Mouse (Mus musculus) heart, embryonic 15.5 days (tissue): ENCODE measurements around the gene Pramef6. TPM values are rescaled to one million over a fixed set of nuclear protein-coding genes. Genes with fewer than 3 reads are reported as not detected.
"Not testable (repeated sequence)": the region's sequence is repeated elsewhere in the genome, so short reads cannot be mapped to it uniquely, and the experiment has no call there.

Experiments
- ATAC-seq: fragments of 200-750 bp; cut with Nextera tagmentation; replicated peaks from 2 replicates; pipeline ENCODE4 v1.8.0; 2017; ENCODE audit warnings: low read depth, moderate TSS enrichment; ENCODE audit not compliant: insufficient number of reproducible peaks, insufficient read depth, low FRiP score
- H3K27ac ChIP-seq: fragments of 300-500 bp; sonication (generic); 2 replicates; pipeline ENCODE4 v1.5.1; 2015; ENCODE audit warnings: mild to moderate bottlenecking, inconsistent platforms
- H3K27me3 ChIP-seq: fragments of 300-500 bp; sonication (generic); 2 replicates; pipeline ENCODE4 v1.6.1; 2015; ENCODE audit warnings: inconsistent platforms
- H3K36me3 ChIP-seq: fragments of 300-500 bp; sonication (generic); 2 replicates; pipeline ENCODE4 v1.6.1; 2015; ENCODE audit warnings: mild to moderate bottlenecking, inconsistent platforms
- H3K4me1 ChIP-seq: fragments of 300-500 bp; sonication (generic); replicated peaks from 2 replicates; pipeline ENCODE4 v1.6.1; 2015; ENCODE audit warnings: inconsistent platforms
- H3K4me2 ChIP-seq: fragments of 300-500 bp; sonication (generic); 2 replicates; pipeline ENCODE4 v1.6.1; 2015; ENCODE audit warnings: inconsistent platforms, mild to moderate bottlenecking, moderate library complexity
- H3K4me3 ChIP-seq: fragments of 300-500 bp; sonication (generic); 2 replicates; pipeline ENCODE4 v1.5.1; 2015; ENCODE audit warnings: mild to moderate bottlenecking, inconsistent platforms
- H3K9ac ChIP-seq: fragments of 300-500 bp; sonication (generic); 2 replicates; pipeline ENCODE4 v1.6.1; 2015; ENCODE audit warnings: mild to moderate bottlenecking, inconsistent platforms
- H3K9me3 ChIP-seq: fragments of 300-500 bp; sonication (generic); replicated peaks from 2 replicates; pipeline ENCODE4 v1.6.1; 2016; ENCODE audit warnings: inconsistent platforms
- WGBS: fragments of 180-500 bp; shearing (Covaris S2); methylation state at CpG from one replicate; pipeline ENCODE4 v1.1.7; 2015; ENCODE audit warnings: mixed read lengths; 5-methylcytosine and 5-hydroxymethylcytosine counted together
- polyA plus RNA-seq: library from polyadenylated mRNA; unstranded; fragments of >200 nt; fragmentation: Nextera tagmentation; extraction: Ambion mirVana; gene quantifications from 2 replicates; pipeline ENCODE4 v1.2.1, GENCODE M21; 2015

Gene Pramef6
- not detected in 2 replicates for polyA plus RNA-seq

DNA sequence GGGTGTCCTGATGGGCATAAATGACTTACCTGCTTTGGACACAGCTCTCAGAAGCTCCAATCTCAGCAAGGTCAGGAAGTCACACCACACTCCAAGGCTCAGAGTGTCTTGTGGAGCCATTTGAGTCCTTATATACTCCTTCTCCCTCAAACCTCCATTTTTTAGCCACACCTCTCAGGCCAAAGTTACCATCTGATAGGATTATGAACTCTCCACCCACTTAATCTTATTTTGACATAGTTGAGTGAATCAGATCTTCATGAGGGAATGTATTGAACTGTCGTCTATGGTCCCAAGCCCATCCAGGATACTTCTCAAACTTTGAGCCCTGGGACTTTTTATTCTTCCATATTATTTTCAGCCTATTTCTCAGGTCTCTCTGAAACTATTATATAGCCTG, at the start of gene Pramef6:
Gene Pramef6, minus strand, starts transcription at position 101 of the 400 bp plus-strand sequence.
- H3K36me3 ChIP-seq, H3K4me1 ChIP-seq, H3K4me2 ChIP-seq, ATAC-seq, H3K9ac ChIP-seq, H3K9me3 ChIP-seq, H3K27ac ChIP-seq, H3K4me3 ChIP-seq, H3K27me3 ChIP-seq: not testable (repeated sequence)
- WGBS, result 64% methylated on average over 1 of the region's 1 CpGs

DNA sequence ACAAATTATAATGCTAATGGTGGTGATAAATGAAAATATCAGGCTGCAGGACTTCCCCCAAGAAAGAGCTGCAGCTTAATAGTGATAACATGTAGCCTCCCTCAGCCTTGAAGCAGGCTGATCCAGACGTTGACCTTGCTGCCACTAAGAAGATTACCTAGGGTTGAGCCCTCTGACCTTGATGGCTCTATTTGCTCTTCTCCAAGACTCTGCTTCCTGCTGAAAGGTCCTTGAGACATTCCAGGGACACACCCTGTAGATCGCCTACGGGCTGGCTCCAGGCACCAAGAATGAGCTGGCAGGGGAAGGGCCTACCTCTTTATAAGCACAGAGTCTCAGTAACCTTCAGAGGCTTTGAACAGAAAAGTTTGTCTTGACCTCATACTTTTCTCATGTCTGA, 5.8 kb downstream of the Pramef6 start:
- 74% methylated on average over 3 of the region's 3 CpGs for WGBS
- not testable (repeated sequence) for H3K9me3 ChIP-seq, H3K27me3 ChIP-seq, H3K36me3 ChIP-seq, H3K4me2 ChIP-seq, H3K4me3 ChIP-seq, H3K27ac ChIP-seq, H3K9ac ChIP-seq, ATAC-seq, H3K4me1 ChIP-seq

DNA sequence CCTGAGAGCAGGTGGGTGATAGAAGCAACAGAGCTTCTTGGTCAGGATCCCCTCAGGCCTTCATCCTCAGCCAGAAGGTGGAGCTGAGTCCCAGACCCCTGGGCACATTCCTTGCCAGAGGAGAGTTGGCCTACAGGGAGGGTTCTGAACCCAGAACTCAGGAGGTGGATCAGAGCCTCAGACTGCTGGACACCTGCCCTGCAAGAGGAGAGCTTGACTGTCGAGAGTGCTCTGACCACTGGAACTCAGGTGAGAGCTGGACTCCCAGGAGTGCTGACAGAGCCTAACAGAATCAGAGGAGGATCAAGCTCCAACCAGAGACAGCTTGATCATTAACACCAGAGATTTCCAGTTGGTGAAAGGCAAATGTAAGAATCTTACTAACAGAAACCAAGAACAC, 17.8 kb downstream of the Pramef6 start:
- not testable (repeated sequence) for H3K9me3 ChIP-seq, H3K27ac ChIP-seq, H3K4me1 ChIP-seq, ATAC-seq, H3K9ac ChIP-seq, H3K4me2 ChIP-seq, H3K4me3 ChIP-seq, H3K27me3 ChIP-seq, H3K36me3 ChIP-seq
- WGBS, result 66% methylated on average over 1 of the region's 1 CpGs

DNA sequence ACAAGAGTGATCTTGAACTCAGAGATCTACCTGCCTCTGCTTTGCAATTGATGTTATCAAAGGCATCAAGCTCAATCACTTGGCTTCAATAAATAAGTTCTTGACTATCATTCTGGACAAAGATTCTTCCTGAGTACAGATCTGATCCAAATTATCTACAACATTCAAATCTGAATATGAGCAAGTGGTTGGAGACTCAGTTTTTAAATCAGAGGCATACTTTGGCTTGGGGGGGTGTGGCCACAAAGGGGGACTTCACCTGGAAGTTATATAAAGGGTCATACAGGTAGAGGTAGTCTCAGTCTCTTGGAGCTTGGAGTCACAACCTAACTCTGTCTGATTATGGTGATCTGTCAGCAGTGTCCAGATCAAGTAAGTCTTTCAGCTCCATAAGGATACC, 54.0 kb downstream of the Pramef6 start, which contains the start of gene Gm13103:
Gene Gm13103, plus strand, starts transcription at position 301 of the 400 bp plus-strand sequence.
- not testable (repeated sequence) for H3K9me3 ChIP-seq, H3K4me2 ChIP-seq, ATAC-seq, H3K27ac ChIP-seq, H3K4me3 ChIP-seq, H3K9ac ChIP-seq, H3K27me3 ChIP-seq, H3K4me1 ChIP-seq, H3K36me3 ChIP-seq

Other genes starting within 250 kb of the Pramef6 start
- not detected in 2 replicates for gene Gm13088, start 243.1 kb downstream of the Pramef6 start, polyA plus RNA-seq
- gene Gm13089, start 197.7 kb downstream of the Pramef6 start, polyA plus RNA-seq, result not detected in 2 replicates
- gene Gm13078, start 180.9 kb downstream of the Pramef6 start, polyA plus RNA-seq, result not detected in 2 replicates
- gene Gm13023, start 111.0 kb downstream of the Pramef6 start, polyA plus RNA-seq, result not detected in 2 replicates
- gene Gm13084, start 84.3 kb downstream of the Pramef6 start, polyA plus RNA-seq, result not detected in 2 replicates
- not detected in 2 replicates for gene Gm13103, start 53.9 kb downstream of the Pramef6 start, polyA plus RNA-seq
- not detected in 2 replicates for gene Pramef25, start 50.6 kb upstream of the Pramef6 start, polyA plus RNA-seq
- not detected in 2 replicates for gene Gm13101, start 66.6 kb upstream of the Pramef6 start, polyA plus RNA-seq
- gene Pramef17, start 94.0 kb upstream of the Pramef6 start, polyA plus RNA-seq, result not detected in 2 replicates
- not detected in 2 replicates for gene Pramel4, start 158.7 kb upstream of the Pramef6 start, polyA plus RNA-seq
- gene Gm13102, start 206.1 kb upstream of the Pramef6 start, polyA plus RNA-seq, result not detected in 2 replicates